Mouse (Mus musculus): ENCODE results near the gene A330070K13Rik.
A peak's percentile ranks its signal among the peaks of the same experiment; 100 is the strongest.

Gene A330070K13Rik

DNA sequence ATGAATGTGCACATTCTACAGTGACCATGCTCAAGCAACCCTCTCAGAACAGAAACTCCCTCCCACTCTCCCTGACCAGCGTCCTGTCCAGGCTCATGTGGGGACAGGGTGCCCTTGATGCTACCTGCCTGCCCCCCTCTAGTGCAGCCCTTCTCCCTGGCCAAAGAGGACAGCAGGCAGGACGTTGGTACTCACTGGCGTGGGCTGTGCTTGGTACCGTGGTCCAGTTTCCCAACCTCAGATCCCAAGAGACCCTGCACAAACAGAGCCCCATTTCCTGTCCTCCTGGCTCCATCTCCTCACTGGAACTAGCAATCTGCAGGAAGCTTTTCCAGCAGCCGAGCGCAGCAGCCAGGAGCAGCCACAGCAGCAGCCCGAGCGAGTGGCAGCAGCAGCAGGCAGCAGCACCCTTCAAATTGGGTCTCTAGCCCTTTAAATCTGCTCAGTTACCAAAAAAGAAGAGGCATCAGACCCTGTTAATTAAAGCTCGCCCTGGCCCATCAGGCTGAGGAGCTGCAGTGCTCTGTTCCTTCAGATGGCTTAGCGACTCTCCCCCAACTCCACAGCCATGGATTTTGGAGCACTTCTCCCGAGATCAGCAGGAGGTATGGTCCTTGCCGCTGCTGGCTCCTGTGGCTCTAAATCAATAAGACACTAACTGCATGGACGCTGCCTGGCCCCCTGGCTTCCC lies at the start of gene A330070K13Rik:
TSS of gene A330070K13Rik (minus strand) at position 410 of the 691 bp plus-strand sequence.
- DNase-seq (ENCODE audit: low read depth), result no peak

DNA sequence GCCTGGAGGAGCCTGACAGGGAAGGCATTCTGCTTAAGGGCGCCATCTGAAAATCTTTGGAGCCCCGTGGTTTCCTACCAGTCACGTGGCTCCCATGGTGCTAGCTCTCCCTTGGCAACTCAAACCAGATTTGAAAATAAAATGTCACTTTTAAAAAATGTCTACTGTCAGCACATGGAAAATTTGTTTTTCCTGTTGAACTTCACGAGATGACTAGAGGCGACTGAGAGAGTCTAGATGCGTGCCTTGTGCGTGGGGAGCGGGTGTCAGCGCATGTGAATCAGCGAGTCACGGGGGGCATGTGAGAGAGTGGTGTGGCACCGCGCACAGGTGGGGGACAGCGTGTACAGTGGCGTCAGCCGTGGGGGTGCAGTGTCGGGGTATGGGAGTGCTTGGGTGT lies 27.1 kb upstream of the A330070K13Rik start:
- no peak for DNase-seq (ENCODE audit: low read depth)

DNA sequence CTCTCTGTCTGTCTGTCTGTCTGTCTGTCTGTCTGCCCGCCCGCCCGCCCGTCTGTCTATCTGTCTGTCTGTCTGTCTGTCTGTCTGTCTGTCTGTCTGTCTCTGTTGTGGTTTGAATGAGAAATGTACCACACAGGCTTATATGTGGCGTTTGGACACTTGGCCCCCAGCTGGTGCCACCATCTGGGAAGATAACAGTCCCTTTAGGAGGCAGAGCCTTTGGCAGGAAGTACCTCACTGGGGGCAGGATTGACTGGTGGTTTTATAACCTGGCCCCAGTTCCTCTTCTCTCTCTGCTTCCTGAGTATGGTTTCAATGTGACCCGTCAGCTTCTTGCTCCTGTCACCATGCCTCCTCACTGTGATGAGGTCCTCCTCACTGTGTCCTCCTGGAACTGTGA lies 25.3 kb upstream of the A330070K13Rik start:
- DNase-seq (ENCODE audit: low read depth), result no peak

DNA sequence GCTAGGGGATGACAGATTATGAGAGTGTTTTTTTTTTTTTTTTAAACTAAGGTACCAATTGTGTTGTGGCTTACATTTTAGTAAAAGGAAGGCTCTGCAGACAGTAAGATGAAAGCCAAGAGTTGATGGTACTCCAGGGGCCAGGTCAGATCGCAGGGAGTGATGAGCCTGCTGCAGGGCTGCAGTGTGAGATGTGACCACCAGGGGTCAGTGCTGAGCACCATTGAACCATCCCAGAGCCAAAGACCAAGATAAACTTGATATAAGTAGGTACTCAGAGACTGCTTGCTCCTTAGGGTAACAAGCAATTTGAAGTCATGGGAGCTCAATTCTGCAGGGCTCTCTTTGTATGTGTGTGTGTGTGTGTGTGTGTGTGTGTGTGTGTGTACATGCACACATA lies 20.8 kb upstream of the A330070K13Rik start:
- peak; percentile 6 for DNase-seq (ENCODE audit: low read depth)

DNA sequence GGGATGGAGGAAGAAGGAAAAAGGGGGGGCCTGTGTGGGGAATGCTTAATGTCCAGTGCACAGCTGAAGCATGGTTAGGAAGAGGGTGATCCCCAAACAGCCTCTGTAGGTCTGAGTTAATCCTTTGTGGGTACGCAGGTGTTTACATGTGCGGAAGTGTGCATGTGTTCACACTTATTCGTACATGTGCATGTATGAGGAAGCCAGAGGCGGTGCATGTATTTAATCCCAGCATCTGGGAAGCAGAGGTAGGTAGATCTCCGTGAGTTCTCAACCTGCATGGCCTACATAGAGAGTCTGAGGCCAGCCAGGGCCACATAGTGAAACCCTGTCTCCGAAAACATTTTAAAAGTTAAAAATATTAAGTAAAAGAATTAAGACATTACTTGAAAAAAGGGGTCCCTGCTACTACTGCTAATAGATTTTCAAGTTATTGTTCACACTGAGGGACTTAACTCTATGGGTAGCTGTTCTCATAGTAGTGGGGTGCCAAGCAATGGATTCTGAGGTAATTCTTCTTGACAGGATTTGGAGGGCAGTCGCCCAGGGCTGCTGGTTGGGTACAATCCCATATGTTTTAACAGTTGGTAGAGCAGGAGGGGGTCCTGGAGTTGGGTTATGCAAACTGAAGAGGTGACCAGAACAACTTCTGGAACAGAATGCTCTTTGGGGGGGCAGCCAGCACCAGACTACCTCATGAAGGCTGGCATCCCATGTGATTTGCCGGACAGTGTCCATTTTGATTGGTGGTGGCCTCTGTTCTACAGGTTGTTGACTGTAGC lies 15.9 kb upstream of the A330070K13Rik start:
- DNase-seq (ENCODE audit: low read depth), result no peak

DNA sequence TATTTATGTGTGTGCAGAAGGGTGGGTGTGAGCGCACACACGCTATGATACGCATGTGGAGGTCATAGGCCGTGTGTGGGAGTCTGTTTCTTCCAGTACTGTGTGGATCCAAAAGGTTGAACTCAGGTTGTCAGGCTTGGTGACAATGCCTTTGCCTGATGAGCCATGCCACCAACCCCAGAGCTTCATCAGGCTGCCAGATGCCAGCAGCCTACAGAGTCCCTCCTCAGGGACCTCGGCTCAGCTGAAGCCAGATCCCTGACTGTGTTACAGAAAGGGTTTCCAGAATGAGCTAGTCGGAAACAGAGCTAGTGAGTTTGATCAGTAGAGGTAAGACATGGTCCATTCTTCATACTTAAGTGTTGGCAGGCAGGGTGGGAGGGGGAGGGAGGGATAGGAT lies 10.7 kb upstream of the A330070K13Rik start:
- no peak for DNase-seq (ENCODE audit: low read depth)

DNA sequence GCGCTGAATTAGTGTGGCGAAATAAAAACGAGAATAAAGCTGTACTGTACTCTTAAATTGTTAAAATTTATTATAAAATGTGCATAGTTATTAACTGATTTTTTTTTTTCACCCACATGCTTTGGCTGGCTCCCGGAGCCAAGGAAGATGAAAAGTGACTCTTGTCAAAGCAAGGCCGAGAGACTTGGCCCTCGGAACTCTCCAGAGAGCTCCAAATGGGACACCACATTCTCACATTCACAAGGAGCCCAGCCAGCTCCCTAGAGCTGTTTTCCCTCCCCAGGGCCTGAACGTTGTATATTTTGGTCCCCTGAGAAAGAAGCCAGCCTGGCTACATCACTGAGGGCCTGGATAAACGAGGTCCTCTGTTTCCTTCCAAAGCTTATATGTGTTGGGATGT lies 10.0 kb upstream of the A330070K13Rik start:
- DNase-seq (ENCODE audit: low read depth), result no peak

DNA sequence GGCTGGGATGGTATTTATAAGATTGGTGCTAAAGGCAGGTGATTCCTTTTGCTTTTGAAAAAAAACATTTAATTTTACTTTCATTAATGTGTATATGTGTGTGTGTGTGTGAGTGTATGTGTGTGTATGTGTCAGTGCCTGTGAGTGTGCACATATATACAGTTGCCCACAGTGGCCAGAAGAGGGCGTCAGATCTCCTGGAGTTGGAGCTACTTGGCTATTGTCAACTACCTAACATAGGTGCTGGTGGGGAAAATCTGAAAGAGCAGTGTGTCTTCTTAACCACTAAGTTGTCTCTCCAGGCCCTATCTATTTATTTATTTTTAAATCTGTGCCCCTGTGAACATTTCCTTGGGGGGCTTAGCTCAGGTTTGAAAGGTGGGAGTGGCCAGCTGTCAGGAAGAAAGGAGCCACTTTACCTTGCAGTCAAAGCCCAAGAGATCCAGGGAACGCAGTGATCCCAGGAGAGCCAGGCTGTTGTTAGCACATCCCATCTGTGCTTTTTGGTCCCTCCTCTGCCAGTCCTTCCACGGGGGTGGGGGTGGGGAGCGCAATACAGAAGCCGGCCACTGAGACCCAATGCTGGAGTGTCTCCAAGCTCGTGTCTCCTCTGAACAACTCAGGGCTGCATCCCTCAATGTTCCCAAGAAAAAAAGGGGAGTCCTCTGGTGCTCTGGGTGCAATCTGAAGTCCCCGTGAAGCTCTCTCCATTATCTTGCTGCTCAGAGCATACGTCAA lies 9.4 kb upstream of the A330070K13Rik start:
- no peak for DNase-seq (ENCODE audit: low read depth)

DNA sequence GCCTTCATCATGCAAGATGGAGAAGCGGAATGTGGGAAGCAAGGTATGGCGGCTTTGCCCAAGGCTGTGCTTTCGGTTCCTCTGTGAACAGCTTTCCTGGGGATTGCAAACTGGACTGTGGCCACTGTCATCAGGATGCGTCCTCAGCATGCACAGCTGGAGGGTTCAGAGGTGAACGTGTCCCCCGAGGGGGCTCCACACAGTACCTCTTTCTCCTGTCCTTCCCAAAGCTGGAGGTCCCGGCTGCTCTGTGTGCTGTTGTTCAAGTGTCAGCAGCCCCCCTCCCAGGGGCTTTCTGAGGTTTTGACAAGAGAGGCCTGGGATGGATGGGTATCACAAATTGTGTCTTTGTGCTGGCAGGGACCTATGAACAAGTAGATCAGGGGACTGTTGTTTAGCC lies 2.0 kb upstream of the A330070K13Rik start:
- DNase-seq (ENCODE audit: low read depth), result no peak

DNA sequence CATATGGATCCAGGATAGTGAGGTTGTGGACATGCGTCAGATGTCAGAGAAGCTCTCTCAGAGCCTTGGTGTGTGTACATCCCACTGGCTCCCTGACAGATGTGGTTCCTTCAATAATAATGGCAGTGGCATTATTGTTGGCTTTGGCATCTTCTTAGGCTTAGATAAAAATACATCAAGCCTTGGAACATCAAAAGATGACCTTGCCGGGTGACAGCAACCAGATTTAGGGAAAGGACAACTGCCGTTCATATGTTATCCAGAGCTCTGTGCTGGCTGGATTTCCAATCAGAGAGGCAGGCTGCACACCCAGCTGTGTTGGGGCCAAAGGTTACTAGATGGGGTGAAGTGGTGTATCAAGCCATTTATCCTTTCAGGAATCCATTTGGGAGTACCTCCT lies 9.0 kb downstream of the A330070K13Rik start:
- no peak for DNase-seq (ENCODE audit: low read depth)

DNA sequence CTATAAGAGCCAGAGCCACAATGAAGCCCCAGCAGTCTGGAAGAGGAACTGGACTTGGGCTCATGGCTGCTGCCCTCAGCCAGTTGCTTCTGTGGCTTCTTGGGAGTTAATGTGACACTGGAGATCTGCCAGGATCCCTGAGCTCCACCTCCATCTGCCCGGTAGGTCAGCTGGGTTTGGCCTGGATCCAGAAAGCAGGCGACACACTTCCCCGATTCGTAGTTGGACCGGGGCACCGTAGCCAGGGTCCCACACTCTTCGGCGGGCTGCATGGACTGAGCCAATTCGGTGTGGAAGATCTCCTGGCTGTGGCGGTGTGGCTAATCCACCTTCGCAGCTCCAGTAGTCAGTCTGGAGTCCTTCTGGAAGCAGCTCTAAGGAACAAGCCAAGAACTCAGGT lies 15.2 kb downstream of the A330070K13Rik start, which contains the start of gene Caln1:
TSS of gene Caln1 (plus strand) at position 219 of the 400 bp plus-strand sequence.
- no peak for DNase-seq (ENCODE audit: low read depth)

DNA sequence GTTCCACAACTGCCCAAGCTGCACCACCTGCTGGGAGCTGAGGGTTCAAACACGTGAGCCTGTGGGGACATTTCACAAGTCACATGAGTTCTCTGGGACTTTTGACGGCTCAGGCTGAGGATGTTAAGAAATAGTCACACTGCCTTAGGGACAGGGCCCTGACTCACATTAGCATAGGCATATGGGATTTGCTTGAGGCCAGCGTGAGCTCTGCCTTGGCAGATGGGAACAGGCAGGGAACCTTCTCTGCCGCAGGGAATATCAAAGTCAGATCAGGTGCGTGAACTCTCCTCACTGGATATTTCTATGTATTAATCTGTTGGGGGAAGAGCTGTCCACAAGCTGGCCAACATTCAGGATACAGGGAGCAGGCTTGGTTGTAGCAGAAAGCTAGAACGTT lies 16.2 kb downstream of the A330070K13Rik start:
- DNase-seq (ENCODE audit: low read depth), result no peak

DNA sequence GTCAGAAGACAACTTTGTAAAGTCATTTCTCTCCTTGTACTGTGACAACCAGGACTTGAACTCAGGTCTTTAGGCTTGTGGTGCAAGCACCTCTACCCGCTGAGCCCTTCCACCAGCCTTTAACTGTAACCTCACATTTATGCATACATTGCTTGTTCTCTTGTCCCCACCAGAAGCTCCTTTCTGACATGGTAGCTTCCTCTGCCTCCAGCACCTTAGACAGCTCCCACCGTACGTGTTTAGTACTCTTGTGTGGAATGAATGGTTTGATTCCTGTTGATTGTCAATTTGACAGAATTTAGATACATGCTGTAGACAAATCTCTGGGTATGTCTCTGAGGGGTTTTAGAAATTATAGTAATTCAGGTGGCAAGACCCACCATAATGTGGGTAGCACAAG lies 20.7 kb downstream of the A330070K13Rik start:
- no peak for DNase-seq (ENCODE audit: low read depth)

DNA sequence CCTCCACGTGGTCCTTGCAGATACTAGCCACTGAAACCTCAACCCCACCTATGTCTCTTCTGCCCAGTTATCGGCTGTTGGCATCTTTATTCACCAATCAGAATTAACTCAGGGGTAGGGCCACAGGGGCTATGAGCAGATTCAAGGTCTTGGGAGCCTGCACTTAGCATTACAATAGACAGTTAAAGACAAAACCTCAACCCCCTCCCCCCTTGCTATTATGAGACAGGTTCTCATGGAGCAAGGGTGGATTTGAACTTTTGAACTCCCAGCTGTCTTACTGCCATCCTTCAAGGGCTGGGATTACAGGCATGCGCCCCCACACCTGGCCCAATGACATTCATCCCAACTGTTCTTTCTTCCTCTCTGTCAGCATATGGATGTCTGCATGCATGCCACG lies 21.3 kb downstream of the A330070K13Rik start:
- no peak for DNase-seq (ENCODE audit: low read depth)

DNA sequence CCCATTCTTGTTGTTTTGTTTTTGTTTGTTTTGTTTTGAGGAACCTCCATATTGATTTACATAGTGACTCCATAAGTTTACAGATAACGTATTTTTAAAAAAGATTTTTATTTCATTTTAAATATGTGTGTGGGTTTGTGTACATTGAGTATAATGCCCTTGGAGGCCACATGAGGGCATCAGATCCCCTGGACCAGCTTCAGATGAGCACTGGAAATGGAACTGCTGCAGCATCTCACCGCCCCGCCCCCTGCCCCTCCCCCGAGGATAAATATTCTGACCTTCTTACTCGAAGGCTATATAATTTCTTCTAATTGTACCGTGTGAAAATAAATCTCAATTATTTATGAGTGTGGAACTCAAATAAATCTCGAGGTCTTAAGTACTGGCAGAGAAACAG lies 29.2 kb downstream of the A330070K13Rik start:
- DNase-seq (ENCODE audit: low read depth), result no peak

DNA sequence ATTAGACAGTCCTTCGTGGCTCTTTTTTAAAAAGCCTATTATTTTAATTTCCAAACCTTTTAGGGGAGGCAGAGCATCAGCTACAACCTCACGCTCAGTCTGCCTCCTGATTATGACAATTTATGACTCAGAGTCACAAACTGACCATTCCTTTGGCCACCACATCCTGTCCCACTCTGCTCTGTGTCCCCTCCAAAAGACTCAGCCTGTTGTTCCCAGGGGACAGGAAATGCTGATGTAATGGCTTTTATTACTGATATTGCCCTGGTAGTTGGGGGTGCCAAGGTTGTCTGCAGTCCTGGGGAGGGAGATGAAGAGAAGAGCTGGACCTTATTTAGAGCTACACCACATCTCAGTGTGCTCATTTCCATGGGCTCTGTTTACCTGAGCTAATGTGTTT lies 38.6 kb downstream of the A330070K13Rik start:
- no peak for DNase-seq (ENCODE audit: low read depth)

DNA sequence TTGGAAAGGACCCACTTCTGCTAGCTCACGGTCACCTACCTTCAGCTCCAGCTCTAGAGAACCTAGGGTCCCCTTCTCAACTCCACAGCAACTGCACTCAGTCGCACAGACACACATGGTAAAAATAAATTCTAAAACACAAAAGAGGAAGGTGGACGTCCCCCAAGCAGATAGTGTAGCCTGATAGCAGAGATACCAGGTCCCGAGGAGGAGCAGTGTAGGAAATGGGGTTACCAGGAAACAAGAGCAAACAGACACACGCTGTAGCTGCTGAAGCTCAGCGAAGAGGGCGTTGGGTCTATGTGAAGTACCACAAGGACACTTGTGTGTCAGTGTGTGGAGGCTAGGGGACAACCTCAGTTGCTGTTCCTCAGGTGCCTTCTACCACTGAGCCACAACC lies 39.4 kb downstream of the A330070K13Rik start:
- no peak for DNase-seq (ENCODE audit: low read depth)

DNA sequence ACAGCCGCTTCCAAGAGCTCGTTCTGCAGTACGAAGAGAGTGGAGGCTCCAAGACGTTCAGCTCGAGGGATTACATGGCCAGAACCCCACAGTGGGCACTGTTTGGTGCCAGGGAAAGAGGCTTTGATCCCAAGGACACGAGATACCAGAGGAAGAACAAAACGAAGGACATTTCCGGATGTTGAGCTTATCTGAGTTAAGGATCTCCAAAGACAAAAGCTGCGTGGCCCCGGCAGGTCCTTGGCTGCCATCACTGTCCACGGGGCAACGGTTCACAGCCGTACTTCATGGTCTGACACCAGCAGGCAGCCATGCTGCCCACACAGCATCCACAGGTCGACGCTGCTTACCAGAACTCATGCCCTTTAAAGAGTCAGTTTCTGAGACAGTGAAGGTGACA lies 43.8 kb downstream of the A330070K13Rik start:
- no peak for DNase-seq (ENCODE audit: low read depth)

DNA sequence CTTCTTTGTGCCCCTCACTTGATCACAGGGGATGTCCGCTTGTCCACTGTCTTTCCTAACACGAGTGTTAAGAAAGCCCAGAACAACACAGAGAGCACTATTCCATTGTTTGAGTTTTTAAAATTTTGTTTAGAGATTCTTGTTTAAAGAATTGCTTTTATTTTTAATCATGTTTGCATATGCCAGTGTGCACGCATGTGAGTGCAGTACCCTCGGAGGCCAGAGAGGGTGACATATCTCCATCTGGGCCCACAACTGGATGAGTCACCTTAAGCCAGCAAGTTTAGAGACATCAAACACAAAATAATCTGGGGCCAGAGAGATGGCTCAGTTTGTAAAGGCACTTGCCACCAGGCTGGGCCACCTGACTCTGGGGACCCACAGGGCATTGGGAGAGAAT lies 49.0 kb downstream of the A330070K13Rik start:
- no peak for DNase-seq (ENCODE audit: low read depth)

DNA sequence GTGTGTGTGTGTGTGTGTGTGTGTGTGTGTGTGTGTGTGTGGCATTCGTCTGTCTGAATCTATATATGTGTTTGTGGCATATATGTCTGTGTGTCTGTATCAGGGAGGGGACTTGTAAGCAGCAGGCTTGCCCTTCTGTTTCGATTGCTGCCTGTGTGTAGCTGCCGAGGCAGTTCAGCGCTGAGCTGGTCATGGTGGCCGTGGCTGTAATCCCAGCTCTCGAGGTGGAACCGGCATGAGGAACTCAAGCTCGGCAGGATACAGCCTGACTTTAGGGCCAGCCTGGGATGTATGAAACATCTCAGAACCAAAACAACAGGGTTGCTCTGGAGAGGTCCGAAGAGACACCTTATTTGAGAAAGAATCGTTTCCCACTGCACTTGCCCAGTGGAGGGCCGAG lies 50.5 kb downstream of the A330070K13Rik start:
- DNase-seq (ENCODE audit: low read depth), result no peak

DNA sequence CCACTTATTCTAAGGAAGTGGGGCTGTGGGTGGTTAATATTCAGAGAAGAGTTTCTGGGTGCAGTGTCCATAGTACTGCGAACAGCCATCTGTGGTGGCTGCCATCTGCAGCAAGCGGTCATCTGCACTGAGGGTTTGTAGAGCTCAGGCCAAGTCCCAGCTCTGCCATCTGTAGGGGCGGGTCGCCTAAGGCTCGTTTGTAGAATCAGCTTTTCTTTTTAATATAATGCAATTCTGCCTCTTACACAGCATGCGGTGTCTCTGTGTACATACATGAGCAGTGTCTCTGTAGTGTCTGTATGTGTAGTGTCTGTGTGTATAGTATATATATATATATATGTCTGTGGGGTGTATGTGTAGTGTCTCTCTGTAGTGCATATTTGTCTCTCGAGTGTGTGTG lies 50.9 kb downstream of the A330070K13Rik start:
- no peak for DNase-seq (ENCODE audit: low read depth)

DNA sequence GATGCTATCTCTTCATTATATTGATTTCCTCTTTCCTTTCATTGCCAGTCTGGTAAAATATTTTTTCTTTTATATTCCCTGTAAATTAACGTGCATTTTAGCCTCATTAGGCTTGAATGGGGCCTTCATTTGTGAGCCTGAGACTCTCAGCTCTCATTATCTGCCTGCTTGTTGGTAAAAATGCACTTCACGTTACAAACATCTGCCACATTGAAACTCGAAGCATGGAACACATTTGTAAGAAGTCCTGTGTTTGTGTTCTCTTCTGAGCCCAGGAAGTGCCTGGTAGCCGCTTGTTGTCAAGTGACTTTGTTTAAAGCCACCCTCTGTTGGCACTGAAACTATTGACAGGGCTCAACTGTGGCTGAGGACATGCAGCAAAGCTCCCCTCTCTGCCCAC lies 53.2 kb downstream of the A330070K13Rik start:
- no peak for DNase-seq (ENCODE audit: low read depth)

DNA sequence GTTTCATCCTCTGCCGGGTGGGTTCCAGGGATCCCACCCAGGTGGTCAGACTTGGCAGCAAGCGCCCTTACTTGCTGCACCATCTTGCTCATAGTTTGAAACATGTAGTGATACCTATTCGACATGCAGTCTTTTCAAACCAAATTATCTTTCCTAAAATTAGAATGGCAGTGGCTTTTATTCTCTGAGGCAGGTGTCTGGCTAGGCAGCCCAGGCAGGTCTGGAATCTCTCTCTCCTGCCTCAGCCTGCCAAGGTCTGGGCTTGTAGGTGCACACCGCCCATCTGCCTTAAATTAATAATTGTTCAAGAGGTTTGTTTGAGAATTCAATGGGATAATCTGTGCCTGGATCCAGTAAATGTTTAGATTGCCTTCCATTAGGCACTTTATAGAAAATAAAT lies 53.6 kb downstream of the A330070K13Rik start:
- DNase-seq (ENCODE audit: low read depth), result no peak
